Mouse (Mus musculus): Measurements from ENCODE around the gene Slc12a3.

DNA sequence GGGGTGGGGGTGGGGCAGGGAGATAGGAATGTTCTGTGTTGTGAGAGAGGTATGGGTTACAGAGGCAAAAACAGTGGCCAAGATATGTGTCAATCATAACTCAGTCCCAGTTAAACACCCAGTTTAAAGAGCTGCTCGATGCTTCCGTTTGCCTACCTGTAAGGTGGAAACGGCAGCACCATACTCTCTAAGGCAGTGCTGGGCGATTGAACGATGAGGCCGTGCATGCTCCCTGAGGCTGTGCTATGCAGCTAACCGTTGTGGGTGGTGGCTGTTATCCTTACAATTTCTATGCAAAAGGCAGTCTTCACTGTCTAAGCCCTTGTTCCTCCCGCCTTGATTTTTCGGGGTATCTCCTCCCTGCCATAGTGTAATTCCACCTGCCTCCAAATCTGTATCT, 50.7 kb downstream of the Slc12a3 start:
- no peak for TF ChIP-seq CTCF (IDR thresholded peaks at IDR 0.05; ENCODE audit: low read depth, low read length)
- no peak for TF ChIP-seq GATA1 (IDR thresholded peaks at IDR 0.05; ENCODE audit: borderline replicate concordance, low read length)
- no peak for TF ChIP-seq TAL1 (conservative IDR thresholded peaks at IDR 0.05; ENCODE audit: low read depth, low read length)

Measured in G1E (cell line).